Mouse (Mus musculus): ENCODE measurements around the gene Tbc1d20.

- TF ChIP-seq EP300 (IDR thresholded peaks at IDR 0.05) (no peak), CTCF (IDR thresholded peaks at IDR 0.05) (no peak)
These were observed 67.6 kb downstream of the Tbc1d20 start for GRCm38 (mm10) chr2:152361193-152361592.

Measured in lung, postnatal 0 days (tissue).